Mouse (Mus musculus): ENCODE results near the gene Ninl. TPM values are rescaled to one million over a fixed set of nuclear protein-coding genes. Genes with fewer than 3 reads are reported as not detected.

Ninl gene
- polyA plus RNA-seq, 1 experiment, result 0.84 TPM

- WGBS, result 32% methylated on average over 9 of the region's 9 CpGs
- peak within 1 kb of the TSS; percentile 85 for H3K27ac ChIP-seq (ENCODE audit: insufficient read depth, low read depth, low read length)
- TF ChIP-seq CTCF (IDR thresholded peaks at IDR 0.05; ENCODE audit: extremely low read depth, insufficient read length, insufficient replicate concordance, low read depth, low read length), result 0 out of 2 replicates have a peak, but pooled peaks have one; percentile 8
- no peak for TF ChIP-seq POLR2A (IDR thresholded peaks at IDR 0.05; ENCODE audit: low read depth, low read length)
- peaks cover 18% of the 10 kb centered on the region; the same call in 1 of the 2 replicates for H3K4me1 ChIP-seq (ENCODE audit: control insufficient read depth, insufficient read depth, insufficient read length, low read length)
- no peaks in the 10 kb centered on the region for H3K36me3 ChIP-seq (ENCODE audit: control insufficient read depth, insufficient read depth, low read length)
- no peaks in the 10 kb centered on the region for H3K27me3 ChIP-seq (ENCODE audit: control insufficient read depth, insufficient read depth, low read length)
- peak within 1 kb of the TSS; percentile 91 for H3K4me3 ChIP-seq (ENCODE audit: low read depth, low read length)
Measured at GRCm38 (mm10) chr2:150904936-150905450, 134.2 kb downstream of the Ninl start, which contains the start of gene Gins1. Gene Gins1 (plus strand): TSS chr2:150905400.

DNA sequence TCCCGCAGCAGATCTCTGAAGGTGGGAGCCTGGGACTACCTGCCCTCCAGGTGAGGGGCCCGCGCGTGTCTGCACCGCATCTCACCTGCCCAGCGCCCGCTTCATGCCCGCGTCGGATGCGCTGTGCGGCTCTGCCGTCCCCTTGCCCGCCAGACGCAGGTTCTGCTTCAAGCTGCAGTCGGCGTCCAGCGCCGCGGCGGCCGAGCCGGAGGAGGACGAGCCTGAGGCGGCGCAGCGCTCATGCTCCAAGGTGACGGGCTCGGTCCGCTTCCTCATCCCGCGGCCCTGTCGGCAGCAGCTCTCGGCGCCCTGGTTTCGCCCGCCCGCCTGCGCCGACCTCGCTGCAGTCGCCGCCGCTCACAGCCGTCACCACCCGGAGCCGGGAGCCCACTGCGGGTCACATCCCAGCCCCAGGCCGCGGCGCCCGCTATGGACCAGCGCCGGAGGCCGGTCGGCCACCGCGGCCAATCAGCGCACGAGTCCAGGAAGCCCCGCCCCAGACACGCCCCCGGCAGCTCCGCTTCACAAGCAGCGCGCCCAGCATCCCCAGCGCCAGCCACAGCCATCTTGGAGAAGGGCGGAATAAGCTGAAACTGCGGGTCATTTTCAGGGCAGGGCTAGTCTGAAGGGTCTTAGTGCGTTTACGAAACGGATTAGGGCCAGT, 134.8 kb downstream of the Ninl start, which contains the start of gene Abhd12:
Abhd12 (minus strand) TSS at position 470 of the 664 bp plus-strand sequence.
- Histone ChIP-seq H3K4me3 (ENCODE audit: low read depth, low read length) (peak within 1 kb of the TSS; percentile 91), H3K27me3 (ENCODE audit: control insufficient read depth, insufficient read depth, low read length) (no peaks in the 10 kb centered on the region), H3K4me1 (ENCODE audit: control insufficient read depth, insufficient read depth, insufficient read length, low read length) (peaks cover 18% of the 10 kb centered on the region; the same call in 1 of the 2 replicates), H3K36me3 (ENCODE audit: control insufficient read depth, insufficient read depth, low read length) (no peaks in the 10 kb centered on the region), H3K27ac (ENCODE audit: insufficient read depth, low read depth, low read length) (peak within 1 kb of the TSS; percentile 85)
- under 1% methylated on average over 72 of the region's 72 CpGs for WGBS
- TF ChIP-seq POLR2A (IDR thresholded peaks at IDR 0.05; ENCODE audit: low read depth, low read length) (peak; percentile 96), CTCF (IDR thresholded peaks at IDR 0.05; ENCODE audit: extremely low read depth, insufficient read length, insufficient replicate concordance, low read depth, low read length) (no peak)

DNA sequence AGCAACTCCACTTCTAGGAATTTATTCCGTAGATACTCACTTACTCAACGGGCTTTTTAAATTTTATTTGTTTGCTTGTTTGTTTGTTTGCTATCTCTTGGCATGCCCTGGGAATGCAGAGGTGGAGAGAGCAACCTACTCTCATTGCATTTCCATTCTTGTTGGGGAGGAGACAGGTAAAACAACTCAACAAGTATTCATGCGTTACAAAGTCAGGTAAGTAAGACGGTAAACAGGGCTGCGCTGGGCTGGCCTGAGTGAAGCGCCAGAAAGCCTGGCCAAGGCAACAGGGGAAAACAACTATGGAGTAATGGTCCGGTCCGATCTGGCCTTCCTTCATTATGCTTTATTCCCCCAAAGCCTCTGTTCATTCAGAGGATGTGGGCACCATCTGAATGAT, 136.8 kb downstream of the Ninl start:
- TF ChIP-seq CTCF (IDR thresholded peaks at IDR 0.05; ENCODE audit: extremely low read depth, insufficient read length, insufficient replicate concordance, low read depth, low read length) (no peak), POLR2A (IDR thresholded peaks at IDR 0.05; ENCODE audit: low read depth, low read length) (no peak)
- H3K27me3 ChIP-seq (ENCODE audit: control insufficient read depth, insufficient read depth, low read length), result no peaks in the 10 kb centered on the region
- H3K27ac ChIP-seq (ENCODE audit: insufficient read depth, low read depth, low read length), result 0 out of 2 replicates have a peak overlapping the region, but pooled peaks have one; percentile 27
- no peaks in the 10 kb centered on the region for H3K36me3 ChIP-seq (ENCODE audit: control insufficient read depth, insufficient read depth, low read length)
- WGBS, result 72% methylated on average over 8 of the region's 8 CpGs
- H3K4me1 ChIP-seq (ENCODE audit: control insufficient read depth, insufficient read depth, insufficient read length, low read length), result peaks cover 17% of the 10 kb centered on the region; the same call in 1 of the 2 replicates
- H3K4me3 ChIP-seq (ENCODE audit: low read depth, low read length), result peak overlapping the region; percentile 40; the same call in 1 of the 2 replicates

- 51% methylated on average over 6 of the region's 6 CpGs for WGBS
- H3K36me3 ChIP-seq (ENCODE audit: control insufficient read depth, insufficient read depth, low read length), result no peaks in the 10 kb centered on the region
- H3K27me3 ChIP-seq (ENCODE audit: control insufficient read depth, insufficient read depth, low read length), result no peaks in the 10 kb centered on the region
- TF ChIP-seq CTCF (IDR thresholded peaks at IDR 0.05; ENCODE audit: extremely low read depth, insufficient read length, insufficient replicate concordance, low read depth, low read length), result no peak
- TF ChIP-seq POLR2A (IDR thresholded peaks at IDR 0.05; ENCODE audit: low read depth, low read length), result no peak
- H3K4me3 ChIP-seq (ENCODE audit: low read depth, low read length), result no peak overlapping the region
- peak overlapping the region; percentile 40; the same call in 1 of the 2 replicates for H3K27ac ChIP-seq (ENCODE audit: insufficient read depth, low read depth, low read length)
- H3K4me1 ChIP-seq (ENCODE audit: control insufficient read depth, insufficient read depth, insufficient read length, low read length), result peaks cover 24% of the 10 kb centered on the region
Measured at GRCm38 (mm10) chr2:150900341-150900740, 138.8 kb downstream of the Ninl start.

DNA sequence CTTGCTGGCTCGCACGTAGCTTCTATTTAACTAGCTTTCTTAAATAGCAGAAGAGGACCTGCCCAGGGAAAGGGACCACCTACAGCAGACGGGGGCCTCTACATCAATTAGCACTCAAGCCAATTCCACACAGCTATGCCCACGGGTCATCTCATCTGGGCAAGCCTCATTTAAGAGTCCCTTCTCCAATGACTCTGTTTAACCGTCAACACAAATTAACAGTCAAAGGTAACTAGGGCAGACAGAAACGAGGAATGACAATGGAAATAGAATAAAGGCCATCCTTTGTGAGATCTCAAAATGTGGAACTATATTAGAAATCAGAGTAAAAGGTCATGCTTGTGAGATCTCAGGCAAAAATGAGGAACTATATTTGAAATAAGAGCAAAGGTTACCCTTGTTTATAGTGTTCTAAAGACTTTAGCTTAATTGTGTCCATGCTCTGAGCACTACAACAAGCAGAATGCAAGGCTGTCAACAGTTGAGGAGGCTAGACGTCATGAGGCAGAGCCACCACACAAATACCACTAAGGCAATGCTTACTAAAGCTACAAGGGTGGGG, 143.4 kb downstream of the Ninl start:
- WGBS, result 84% methylated on average over 7 of the region's 7 CpGs
- Histone ChIP-seq H3K4me3 (ENCODE audit: low read depth, low read length) (no peak overlapping the region), H3K27me3 (ENCODE audit: control insufficient read depth, insufficient read depth, low read length) (no peaks in the 10 kb centered on the region), H3K27ac (ENCODE audit: insufficient read depth, low read depth, low read length) (peak overlapping the region; percentile 65), H3K36me3 (ENCODE audit: control insufficient read depth, insufficient read depth, low read length) (no peaks in the 10 kb centered on the region), H3K4me1 (ENCODE audit: control insufficient read depth, insufficient read depth, insufficient read length, low read length) (peaks cover 18% of the 10 kb centered on the region)
- no peak for TF ChIP-seq CTCF (IDR thresholded peaks at IDR 0.05; ENCODE audit: extremely low read depth, insufficient read length, insufficient replicate concordance, low read depth, low read length)
- TF ChIP-seq POLR2A (IDR thresholded peaks at IDR 0.05; ENCODE audit: low read depth, low read length), result no peak

DNA sequence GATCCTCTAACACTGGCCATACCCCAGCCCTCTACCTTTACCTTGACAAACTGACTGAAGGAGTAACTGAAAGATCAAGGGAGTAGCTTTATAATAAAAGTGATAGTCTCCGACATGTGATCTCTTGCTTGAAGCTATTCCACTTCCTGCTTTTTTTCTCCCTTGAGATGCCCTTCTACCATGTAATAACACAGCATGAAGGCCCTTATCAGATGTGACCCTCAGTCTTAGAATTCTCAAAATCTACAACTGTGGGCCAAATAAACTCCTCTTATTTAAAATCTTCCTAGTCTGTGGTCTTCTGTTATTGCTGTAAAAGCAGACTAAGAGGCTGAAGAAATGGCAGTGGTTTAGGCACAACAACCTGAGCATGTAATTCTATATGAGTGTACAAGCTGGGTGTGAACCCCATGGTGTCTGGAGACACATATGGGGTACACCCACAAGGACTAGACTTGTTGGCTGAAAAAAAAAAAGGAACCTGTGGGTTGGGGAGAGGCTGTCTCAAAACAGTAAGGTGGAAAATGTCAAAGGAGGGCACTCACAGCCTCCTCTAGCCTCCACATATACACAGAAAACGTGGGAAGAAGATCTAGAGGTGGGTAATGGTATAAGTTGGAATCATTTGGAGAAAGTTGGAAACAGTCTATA, 144.4 kb downstream of the Ninl start:
- H3K27me3 ChIP-seq (ENCODE audit: control insufficient read depth, insufficient read depth, low read length), result no peaks in the 10 kb centered on the region
- 78% methylated on average over 2 of the region's 2 CpGs for WGBS
- TF ChIP-seq POLR2A (IDR thresholded peaks at IDR 0.05; ENCODE audit: low read depth, low read length), result no peak
- H3K36me3 ChIP-seq (ENCODE audit: control insufficient read depth, insufficient read depth, low read length), result 0 out of 2 replicates have a peak, but pooled peaks cover 2% of the 10 kb centered on the region
- H3K4me3 ChIP-seq (ENCODE audit: low read depth, low read length), result no peak overlapping the region
- no peak overlapping the region for H3K27ac ChIP-seq (ENCODE audit: insufficient read depth, low read depth, low read length)
- peaks cover 17% of the 10 kb centered on the region for H3K4me1 ChIP-seq (ENCODE audit: control insufficient read depth, insufficient read depth, insufficient read length, low read length)
